Mouse (Mus musculus) kidney, adult 11 months (tissue): Measurements from ENCODE around the gene Kif14.

Source experiments
- DNase-seq: peaks from one replicate; pipeline ENCODE4 v3.0.0; 2022

The Kif14 gene

GRCm38 (mm10) chr1:136466143-136466811 is at the start of gene Kif14:
Gene Kif14, plus strand, starts transcription at chr1:136466343.
- peak; percentile 95 for DNase-seq

- no peak for DNase-seq
Observed at GRCm38 (mm10) chr1:136418393-136418792, 47.8 kb upstream of the Kif14 start.

GRCm38 (mm10) chr1:136427166-136427969 is 38.8 kb upstream of the Kif14 start:
- DNase-seq, result no peak

- no peak for DNase-seq
Observed at GRCm38 (mm10) chr1:136428981-136429380, 37.2 kb upstream of the Kif14 start.

- DNase-seq, result no peak
Observed at GRCm38 (mm10) chr1:136430126-136430818, 35.9 kb upstream of the Kif14 start.

GRCm38 (mm10) chr1:136440741-136441140 is 25.4 kb upstream of the Kif14 start:
- DNase-seq, result no peak

- no peak for DNase-seq
Observed at GRCm38 (mm10) chr1:136442809-136443208, 23.3 kb upstream of the Kif14 start.

- DNase-seq, result no peak
Observed at GRCm38 (mm10) chr1:136444555-136445255, 21.4 kb upstream of the Kif14 start.

- no peak for DNase-seq
Observed at GRCm38 (mm10) chr1:136446933-136447332, 19.2 kb upstream of the Kif14 start.

- DNase-seq, result no peak
Observed at GRCm38 (mm10) chr1:136447338-136447737, 18.8 kb upstream of the Kif14 start.

GRCm38 (mm10) chr1:136449541-136449940 is 16.6 kb upstream of the Kif14 start:
- no peak for DNase-seq

GRCm38 (mm10) chr1:136450206-136450605 is 15.9 kb upstream of the Kif14 start:
- no peak for DNase-seq

- DNase-seq, result no peak
Observed at GRCm38 (mm10) chr1:136452421-136452820, 13.7 kb upstream of the Kif14 start.

- no peak for DNase-seq
Observed at GRCm38 (mm10) chr1:136455756-136456585, 10.2 kb upstream of the Kif14 start.

- no peak for DNase-seq
Observed at GRCm38 (mm10) chr1:136456741-136457140, 9.4 kb upstream of the Kif14 start.

- DNase-seq, result no peak
Observed at GRCm38 (mm10) chr1:136457403-136457802, 8.7 kb upstream of the Kif14 start.

- no peak for DNase-seq
Observed at GRCm38 (mm10) chr1:136458691-136459245, 7.4 kb upstream of the Kif14 start.

- no peak for DNase-seq
Observed at GRCm38 (mm10) chr1:136462443-136462842, 3.7 kb upstream of the Kif14 start.

GRCm38 (mm10) chr1:136465168-136465567 is 975 bp upstream of the Kif14 start:
- no peak for DNase-seq

- DNase-seq, result no peak
Observed at GRCm38 (mm10) chr1:136469408-136469807, 3.3 kb downstream of the Kif14 start.

- no peak for DNase-seq
Observed at GRCm38 (mm10) chr1:136470471-136470870, 4.3 kb downstream of the Kif14 start.

GRCm38 (mm10) chr1:136491681-136492080 is 25.5 kb downstream of the Kif14 start:
- no peak for DNase-seq
